In the genomic region with DNA sequence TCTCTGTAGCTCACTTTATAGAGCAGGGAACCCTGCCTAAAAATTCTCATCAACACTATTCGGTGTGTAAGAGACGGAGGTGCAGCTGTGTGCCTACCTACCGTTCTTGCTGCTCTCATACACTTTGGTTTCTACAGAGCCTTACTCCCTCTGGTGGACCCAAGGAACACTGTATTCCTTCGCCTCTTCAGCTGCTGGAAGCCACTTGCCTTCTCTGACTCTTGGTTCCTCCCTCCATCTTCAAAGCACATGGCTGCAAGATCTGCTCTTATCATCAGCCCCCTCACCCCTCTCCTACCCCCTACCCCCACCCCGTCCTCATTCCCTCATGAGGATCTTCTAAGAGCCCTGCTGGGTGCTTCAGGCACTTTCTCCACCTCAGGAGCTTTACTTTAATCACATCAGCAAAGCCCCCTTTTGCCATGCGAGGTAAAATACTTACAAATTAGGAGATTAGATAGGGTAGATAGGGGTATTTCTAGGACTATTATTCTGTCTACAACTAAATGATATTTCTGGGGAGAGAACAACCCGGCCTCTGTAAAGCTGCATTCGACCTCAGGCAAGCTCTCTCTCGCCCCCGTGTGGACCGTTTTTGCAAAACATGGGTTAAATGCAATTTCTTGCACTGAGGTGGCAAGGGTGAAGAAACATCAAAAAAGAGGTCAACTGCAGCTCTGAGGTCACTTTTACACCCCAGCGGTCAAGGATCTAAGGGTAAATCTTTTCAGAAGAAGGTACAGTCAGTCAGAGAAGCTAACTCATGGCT, we compare ENCODE assay signal across 8 mouse cellular contexts. TPM values are rescaled to one million over a fixed set of nuclear protein-coding genes. Genes with fewer than 3 reads are reported as not detected.
DNase-seq lines count a peak whose midpoint lies in the region; ATAC-seq and TF ChIP-seq lines count a peak whose summit lies in the region.

No protein-coding gene starts in this region.

- peak; percentile 97 for ATAC-seq in megakaryocyte progenitor cell, adult 5-6 weeks (replicated peaks; ENCODE audit: poor library complexity)

- DNase-seq in adrenal gland, adult (ENCODE audit: inconsistent age in 2 of 2, low spot score in 1 of 2) = peak; percentile 51 to 90
- DNase-seq in cerebellum, postnatal 4 days (ENCODE audit: low spot score in 2 of 2) = peak; percentile 54 to 69
- peak; percentile 60 for DNase-seq in gastrocnemius, adult 2 months
- DNase-seq in hindlimb bud, embryonic 11.5 days (ENCODE audit: extremely low spot score, low read depth, low spot score) = peak; percentile 66
- peak; percentile 53 to 73 for DNase-seq in left cerebral cortex, postnatal 14 days (ENCODE audit: low spot score in 2 of 2)
- peak; percentile 47 for DNase-seq in right cerebral cortex, postnatal 25 days
- peak; percentile 23 for DNase-seq in yolk sac, embryonic 10.5 days (ENCODE audit: low spot score)

- TF ChIP-seq CTCF in gastrocnemius, adult 2 months (IDR thresholded peaks at IDR 0.05) = peak; percentile 78

- intact Hi-C loops in gastrocnemius, adult 2 months (cut with DNase I) = loop anchor here (10.0 kb wide), 1 partner anchor 64 kb away; no protein-coding TSS in a partner anchor
- intact Hi-C loops in left cerebral cortex, postnatal 14 days (cut with DNase I) = loop anchor here (10.0 kb wide), 1 partner anchor 64 kb away; no protein-coding TSS in a partner anchor

- H3K4me3 ChIP-seq in gastrocnemius, adult 2 months = peak overlapping the region; percentile 55

- H3K27ac ChIP-seq in gastrocnemius, adult 2 months = no peak overlapping the region

RNA-seq across cellular contexts. Expression of a gene that starts 20.3 kb away (rescaled TPM):
- total RNA-seq in gastrocnemius, adult 2 months (2021) = not detected
- total RNA-seq in left cerebral cortex, postnatal 14 days (2021) = 1 to 10 TPM; 3.2 to 3.4 TPM
- 3.2 and 6.5 TPM in 2 replicates for total RNA-seq in megakaryocyte progenitor cell, adult 5-6 weeks (2015)
- 4.9 and 8.6 TPM in 2 replicates for total RNA-seq in megakaryocyte progenitor cell, adult 5-6 weeks (2017)

RNA-seq across cellular contexts. Expression of a gene that starts 26.8 kb away (rescaled TPM):
- total RNA-seq in gastrocnemius, adult 2 months (2021) = 1 to 10 TPM; 2.9 to 3.2 TPM
- 1 to 10 TPM; 9.2 to 9.6 TPM for total RNA-seq in left cerebral cortex, postnatal 14 days (2021)
- 0.10 TPM in 1 of 2 replicates, not detected in the other for total RNA-seq in megakaryocyte progenitor cell, adult 5-6 weeks (2015)
- total RNA-seq in megakaryocyte progenitor cell, adult 5-6 weeks (2017) = not detected in 2 replicates
